Mouse (Mus musculus) kidney, postnatal 14 days (tissue): ENCODE measurements at regions not wholly inside any gene's neighbourhood (a gene's known extent, or its start where the extent isn't known, plus 50 kb on each side); places are given as distances from the start of the nearest gene placed in this dataset.
"Not testable (repeated sequence)": the region's sequence is repeated elsewhere in the genome, so short reads cannot be mapped to it uniquely, and the experiment has no call there.

Experiments
- DNase-seq: peaks from one replicate; pipeline ENCODE4 v3.0.0; 2022; ENCODE audit warnings: mixed read lengths

GRCm38 (mm10) chr17:52351293-52351692 is 251.2 kb upstream of the Kcnh8 start:
- DNase-seq: no peak

GRCm38 (mm10) chr17:52350696-52351095 is 251.8 kb upstream of the Kcnh8 start:
- no peak for DNase-seq

GRCm38 (mm10) chr17:52349872-52350271 is 252.6 kb upstream of the Kcnh8 start:
- no peak for DNase-seq

- DNase-seq: no peak
Observed at GRCm38 (mm10) chr17:52348481-52349083, 253.9 kb upstream of the Kcnh8 start.

GRCm38 (mm10) chr17:52320586-52320985 is 281.9 kb upstream of the Kcnh8 start:
- no peak for DNase-seq

- DNase-seq: no peak
Observed at GRCm38 (mm10) chr17:52316976-52317375, 285.5 kb upstream of the Kcnh8 start.

GRCm38 (mm10) chr17:52315879-52316278 is 286.6 kb upstream of the Kcnh8 start:
- no peak for DNase-seq

- DNase-seq: not testable (repeated sequence)
Observed at GRCm38 (mm10) chr17:52315456-52315855, 287.1 kb upstream of the Kcnh8 start.

- no peak for DNase-seq
Observed at GRCm38 (mm10) chr17:52312043-52312442, 290.5 kb upstream of the Kcnh8 start.

GRCm38 (mm10) chr17:52308789-52309188 is 293.7 kb upstream of the Kcnh8 start:
- no peak for DNase-seq

GRCm38 (mm10) chr17:52304133-52304532 is 298.4 kb upstream of the Kcnh8 start:
- DNase-seq: no peak

GRCm38 (mm10) chr17:52303320-52303719 is 299.2 kb upstream of the Kcnh8 start:
- DNase-seq: no peak

GRCm38 (mm10) chr17:52299769-52300168 is 302.7 kb upstream of the Kcnh8 start:
- no peak for DNase-seq

- no peak for DNase-seq
Observed at GRCm38 (mm10) chr17:52285392-52285791, 317.1 kb upstream of the Kcnh8 start.

GRCm38 (mm10) chr17:52282264-52282663 is 320.2 kb upstream of the Kcnh8 start:
- no peak for DNase-seq

GRCm38 (mm10) chr17:52278523-52278922 is 324.0 kb upstream of the Kcnh8 start:
- DNase-seq: no peak

- DNase-seq: no peak
Observed at GRCm38 (mm10) chr17:52268792-52269191, 333.7 kb upstream of the Kcnh8 start.

- DNase-seq: no peak
Observed at GRCm38 (mm10) chr17:52251284-52251683, 351.2 kb upstream of the Kcnh8 start.

- DNase-seq: no peak
Observed at GRCm38 (mm10) chr17:52225584-52225983, 376.9 kb upstream of the Kcnh8 start.

GRCm38 (mm10) chr17:52220422-52220821 is 382.1 kb upstream of the Kcnh8 start:
- no peak for DNase-seq

- DNase-seq: no peak
Observed at GRCm38 (mm10) chr17:52217411-52217810, 384.3 kb upstream of the Satb1 start.

- no peak for DNase-seq
Observed at GRCm38 (mm10) chr17:52212944-52213343, 379.9 kb upstream of the Satb1 start.

- DNase-seq: no peak
Observed at GRCm38 (mm10) chr17:52210483-52210882, 377.4 kb upstream of the Satb1 start.

- no peak for DNase-seq
Observed at GRCm38 (mm10) chr17:52197731-52198130, 364.6 kb upstream of the Satb1 start.

GRCm38 (mm10) chr17:52196811-52197210 is 363.7 kb upstream of the Satb1 start:
- DNase-seq: no peak
